Mouse (Mus musculus) adrenal gland, postnatal 4 days (tissue): ENCODE data around the gene Ror2. TPM values are rescaled to one million over a fixed set of nuclear protein-coding genes. Genes with fewer than 3 reads are reported as not detected.

ENCODE experiments used
- DNase-seq, 2 experiments: peaks; one replicate each; pipeline ENCODE4 v3.0.0; 2021 to 2022; ENCODE audit warnings: low spot score in 2 of 2, mixed read lengths in 2 of 2
- total RNA-seq, 2 experiments: library from RNA; stranded (reverse); gene quantifications; 2 replicates each; pipeline ENCODE4 v1.2.3; 2021

The Ror2 gene
- total RNA-seq, 2 experiments from 2014 or later, result 12.8 to 13.1 TPM

DNA sequence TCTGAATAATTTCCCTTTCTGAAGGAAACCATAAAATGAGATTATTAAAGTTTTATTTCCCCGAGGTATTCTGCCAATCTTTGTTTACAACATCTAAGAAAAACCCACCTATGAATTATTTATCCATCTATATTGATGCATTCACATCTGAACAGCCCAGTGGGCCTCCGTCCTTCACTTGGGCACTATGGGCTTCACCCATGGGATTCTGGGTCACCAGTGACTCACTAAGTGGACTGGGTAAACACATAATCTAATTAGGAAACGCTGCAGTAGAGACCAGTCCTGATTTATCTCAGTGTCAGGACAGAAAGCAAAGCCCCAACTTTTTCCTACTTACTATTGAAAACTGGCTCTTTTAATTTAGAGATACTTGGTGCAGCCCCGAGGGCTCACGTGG lies 210.9 kb downstream of the Ror2 start:
- no peak for DNase-seq

DNA sequence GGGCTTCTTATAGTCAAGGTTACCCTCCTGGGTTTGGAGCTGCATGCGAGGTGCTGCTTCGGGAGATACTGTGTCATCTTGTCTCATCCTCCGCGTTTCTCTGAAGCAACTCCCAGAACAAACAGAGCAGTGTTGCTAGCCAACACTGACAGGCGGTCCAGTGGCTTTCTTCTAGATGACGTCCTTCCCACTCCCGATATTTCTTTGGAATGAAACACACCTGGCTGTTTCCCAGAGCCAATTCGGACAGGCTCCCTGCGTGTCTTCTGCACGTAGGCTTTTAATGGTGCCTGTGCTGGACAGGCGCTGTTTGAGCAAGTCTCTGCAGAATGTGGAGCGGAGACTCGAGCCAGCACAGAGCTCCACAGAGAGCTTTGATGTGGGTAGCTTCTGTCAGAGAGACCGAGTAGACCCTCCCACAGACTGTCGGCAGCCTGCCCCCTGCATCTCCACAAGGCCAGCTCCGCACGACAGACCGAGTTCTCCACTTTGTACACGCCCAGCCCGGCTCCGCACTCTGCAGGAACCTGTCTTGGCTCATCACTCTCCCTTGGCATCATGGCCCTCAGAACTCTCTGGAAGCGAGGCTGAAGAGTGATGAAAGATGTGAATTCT lies 216.7 kb downstream of the Ror2 start:
- no peak for DNase-seq

DNA sequence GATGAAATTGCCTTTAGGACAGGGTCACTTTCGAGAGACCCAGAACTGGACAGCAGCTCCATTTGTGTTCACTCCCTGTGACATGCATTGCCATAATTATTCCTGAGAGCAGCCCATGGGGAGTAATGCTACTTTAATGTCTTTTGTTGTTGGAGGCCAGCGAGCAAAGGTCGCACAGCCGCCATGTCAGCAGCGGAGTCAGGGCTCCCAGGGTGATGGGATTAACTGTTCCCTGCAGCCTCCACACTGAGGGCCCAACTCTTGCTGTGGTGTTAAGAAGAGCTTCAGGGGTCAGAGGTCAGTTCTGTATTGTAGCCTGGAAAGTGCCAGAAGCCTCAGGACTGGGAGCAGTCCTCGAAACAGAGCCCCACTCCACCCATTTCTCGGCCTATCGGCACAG lies 217.5 kb downstream of the Ror2 start:
- no peak for DNase-seq

DNA sequence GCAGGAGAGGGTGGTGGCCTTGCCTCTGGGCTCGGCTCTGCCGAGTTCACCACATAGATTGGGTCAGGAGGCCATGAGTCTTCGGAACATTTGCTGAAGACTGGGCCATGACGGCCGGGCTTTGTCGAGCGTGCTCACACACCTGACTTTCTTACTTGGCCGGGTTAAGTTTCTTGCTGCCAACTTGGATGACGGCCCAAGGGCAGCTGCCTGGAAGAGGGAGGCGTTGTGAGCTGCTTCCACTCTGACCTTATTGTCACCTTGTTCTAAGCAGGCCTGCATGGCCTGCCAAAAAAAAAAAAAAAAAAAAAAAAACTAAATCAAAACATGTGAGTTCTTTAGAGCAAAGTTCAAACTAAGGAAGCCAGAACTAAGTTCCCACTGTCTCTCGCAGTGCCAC lies 218.0 kb downstream of the Ror2 start:
- peak in 1 of 2 experiments; percentile 49 for DNase-seq

DNA sequence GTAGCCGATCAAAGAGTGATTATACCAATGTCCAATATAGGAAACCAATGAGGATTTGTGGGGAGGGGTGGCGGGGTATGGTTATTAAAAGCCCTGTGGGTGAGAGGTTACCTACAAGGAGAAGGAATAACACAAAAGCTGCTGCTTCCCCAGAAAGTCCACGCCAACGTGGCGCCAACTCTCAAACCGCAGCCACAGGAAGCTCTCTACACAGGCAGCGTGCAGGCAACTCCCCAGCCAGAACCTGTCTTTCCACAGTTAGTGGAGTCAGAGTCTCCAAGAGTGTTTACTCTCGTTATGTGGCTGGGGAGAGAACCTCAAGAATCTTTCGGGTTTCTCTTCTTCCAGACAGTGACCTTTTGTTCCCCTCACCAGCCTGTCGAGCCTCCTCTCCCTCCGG lies 220.8 kb downstream of the Ror2 start:
- DNase-seq, result no peak

DNA sequence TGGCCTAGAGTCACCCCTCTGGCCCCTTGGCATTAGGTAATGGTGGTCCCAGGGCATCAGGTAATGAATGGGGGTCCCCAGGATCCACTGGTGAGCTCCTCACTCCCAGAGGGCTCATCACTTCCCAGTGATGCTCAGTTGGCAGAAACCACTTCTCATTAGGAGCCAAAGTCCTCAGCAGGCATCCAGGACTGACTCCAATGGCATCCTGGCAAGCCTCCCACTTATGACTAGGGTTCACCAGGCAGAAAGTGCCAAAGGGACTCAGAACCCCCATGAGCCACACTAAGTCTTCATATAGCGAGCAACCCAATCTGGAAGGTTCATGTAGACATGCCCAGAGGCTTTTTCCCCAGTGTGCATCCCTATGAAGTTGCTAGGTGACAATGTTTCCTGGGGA lies 221.2 kb downstream of the Ror2 start:
- DNase-seq, result no peak

Other genes starting within 250 kb of the Ror2 start
- gene Sptlc1, start 91.3 kb upstream of the Ror2 start, total RNA-seq, result 10 to 100 TPM; 45.3 to 47.3 TPM
- under 1 TPM; 0.22 to 0.59 TPM for gene Msx2, start 186.9 kb upstream of the Ror2 start, total RNA-seq